Mouse (Mus musculus) ovary, adult 2 months (tissue): Measurements from ENCODE around the gene Ncl. TPM values are rescaled to one million over a fixed set of nuclear protein-coding genes. Genes with fewer than 3 reads are reported as not detected.

Experiments used
- polyA plus RNA-seq: library from polyadenylated mRNA; depleted of rRNA; stranded (reverse); fragments of >200 nt; gene quantifications from 2 replicates; pipeline ENCODE4 v1.2.3, GENCODE M21; 2012; rRNA removed

Gene Ncl
- polyA plus RNA-seq, result 5.5 and 10.2 TPM in 2 replicates

DNA sequence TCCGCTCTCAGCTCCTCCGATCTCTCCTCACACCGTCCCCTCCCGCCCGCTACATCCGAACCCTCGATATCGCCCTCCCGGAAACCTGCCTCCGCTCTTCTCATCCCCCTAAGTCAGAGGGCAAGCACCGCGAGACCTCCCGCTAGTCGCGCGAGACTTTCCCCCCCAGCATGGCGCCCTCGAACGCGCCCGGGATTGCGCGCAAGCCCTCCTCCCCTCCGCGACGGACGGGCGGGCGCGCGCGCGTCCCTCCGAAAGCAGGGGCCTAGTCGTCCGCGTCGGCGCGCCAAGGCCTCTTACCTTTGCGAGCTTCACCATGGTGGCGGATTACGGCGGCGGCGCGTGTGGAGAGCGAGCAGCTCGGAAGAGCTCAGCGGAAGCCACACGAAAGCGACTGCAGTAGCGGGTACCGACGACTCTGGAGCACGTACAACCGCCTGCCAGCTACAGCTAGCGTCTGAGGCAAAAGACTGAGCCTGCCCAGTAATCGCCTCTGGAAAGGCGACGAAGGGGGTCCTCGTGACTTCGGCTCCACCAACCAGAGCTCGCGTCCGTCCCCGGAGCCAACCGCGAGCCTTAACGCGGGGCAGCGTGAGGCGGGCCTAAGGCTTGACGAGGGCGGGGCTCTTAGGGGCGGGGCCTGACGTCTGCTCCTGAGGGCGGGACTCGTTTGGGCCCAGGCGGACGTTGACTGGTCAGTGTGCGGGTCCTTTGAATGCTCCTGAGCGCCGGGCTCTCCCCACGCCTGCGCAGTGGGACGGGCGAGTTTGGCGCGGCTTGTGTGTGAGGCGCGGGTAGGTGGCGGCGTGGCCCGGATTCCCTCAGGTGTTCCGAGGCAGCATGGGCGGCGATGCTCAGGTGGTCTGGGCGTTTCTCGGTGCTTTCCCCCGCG, at the start of gene Ncl:
Gene Ncl, minus strand, starts transcription at position 495 of the 892 bp plus-strand sequence.

DNA sequence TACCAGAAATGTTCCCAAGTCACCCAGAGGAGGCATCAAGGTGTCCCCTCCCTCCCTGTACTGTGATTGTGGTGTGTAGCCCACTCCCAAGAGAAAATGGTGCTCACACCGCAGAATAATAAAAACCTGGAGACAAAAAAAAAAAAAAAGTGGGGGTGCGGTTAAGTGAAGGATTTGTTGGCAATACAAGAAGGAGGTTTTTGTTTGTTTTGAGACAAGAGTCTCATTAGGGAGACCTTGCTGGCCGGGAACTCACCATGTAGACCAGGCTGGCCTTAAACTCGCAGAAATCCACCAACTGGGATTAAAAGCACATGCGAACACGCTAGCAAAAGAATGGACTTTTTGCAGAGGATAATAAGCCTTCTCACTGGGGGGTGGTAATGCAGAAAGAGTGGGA, 56.7 kb downstream of the Ncl start, which contains the start of gene B3gnt7:
Gene B3gnt7, plus strand, starts transcription at position 301 of the 400 bp plus-strand sequence.

Other genes with a start within 250 kb of the Ncl start
- 0.25 and 0.84 TPM in 2 replicates for gene Htr2b, start 247.4 kb downstream of the Ncl start, polyA plus RNA-seq
- 0.34 TPM in 1 of 2 replicates, not detected in the other for gene Gm21972, start 225.8 kb downstream of the Ncl start, polyA plus RNA-seq
- 10.4 and 10.8 TPM in 2 replicates for gene Armc9, start 204.6 kb downstream of the Ncl start, polyA plus RNA-seq
- 15.9 and 18.7 TPM in 2 replicates for gene B3gnt7, start 56.6 kb downstream of the Ncl start, polyA plus RNA-seq
- gene Nmur1, start 66.8 kb upstream of the Ncl start, polyA plus RNA-seq, result 0.52 and 0.76 TPM in 2 replicates
- 0.08 TPM in 1 of 2 replicates, not detected in the other for gene Tex44, start 66.9 kb upstream of the Ncl start, polyA plus RNA-seq
- gene Ptma, start 167.3 kb upstream of the Ncl start, polyA plus RNA-seq, result 1,236 and 2,236 TPM in 2 replicates
- gene Pde6d, start 223.2 kb upstream of the Ncl start, polyA plus RNA-seq, result 18.4 and 21.8 TPM in 2 replicates
- gene Cops7b, start 223.5 kb upstream of the Ncl start, polyA plus RNA-seq, result 31.6 and 35.9 TPM in 2 replicates